Mouse (Mus musculus) Patski (cell line): ENCODE results near the gene Itga8. TPM values are rescaled to one million over a fixed set of nuclear protein-coding genes. Genes with fewer than 3 reads are reported as not detected.

Experiments
- ATAC-seq: fragments of 100-300 bp; one replicate; pipeline ENCODE4 v1.8.0; 2021
- CTCF ChIA-PET: fragments of 350-600 bp; sonication (Branson Sonifier 250); formaldehyde crosslinking; loops from one replicate; lab custom pipeline; 2022; ENCODE audit warnings: inconsistent platforms; lab: Charles Lee
- POLR2A ChIA-PET: fragments of 350-600 bp; sonication (Branson Sonifier 250); formaldehyde crosslinking; loops from one replicate; lab custom pipeline; 2022; ENCODE audit warnings: antibody characterized with exemption, inconsistent platforms; lab: Charles Lee
- DNase-seq: peaks from one replicate; pipeline ENCODE4 v3.0.0-alpha.2; 2011; ENCODE audit warnings: low read depth, low spot score
- H3K27me3 ChIP-seq: fragments of 371-371 bp; one replicate; pipeline ENCODE4 v1.5.1; 2021
- CTCF ChIP-seq: fragments of 100-300 bp; IDR thresholded peaks from one replicate; pipeline ENCODE4 v1.5.1; 2021
- in situ Hi-C: fragments of 300-500 bp; cut with MboI; formaldehyde crosslinking; loops from 3 replicates; pipeline ENCODE4 v1.11.1; 2018; ENCODE audit warnings: low pct_unique_long_range_greater_than_20kb, mixed read lengths
- polyA plus RNA-seq: library from polyadenylated mRNA; unstranded; gene quantifications from one replicate; pipeline ENCODE4 v1.2.3, GENCODE M21; 2021

Gene Itga8
- polyA plus RNA-seq, 1 experiment from 2014 or later: not detected

DNA sequence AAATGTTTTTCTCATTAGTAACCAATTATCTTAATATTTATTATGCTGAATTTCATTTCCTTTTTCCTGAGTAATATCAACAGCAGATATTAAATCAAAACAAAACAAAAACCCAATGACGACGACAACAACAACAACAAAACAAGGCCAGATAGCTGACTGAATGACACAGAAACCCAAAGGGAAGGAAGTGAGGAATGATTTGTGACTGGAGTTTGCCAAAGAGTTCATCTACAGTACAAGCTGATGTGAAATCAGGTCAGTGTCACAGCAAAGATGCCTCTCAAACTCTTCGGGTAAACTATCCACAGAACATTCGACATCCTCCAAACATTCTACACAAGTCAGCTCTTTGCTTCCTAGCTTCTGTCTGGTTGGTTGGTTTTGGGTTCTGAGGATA is 104.0 kb downstream of the Itga8 start:
- DNase-seq (no peak), ATAC-seq (no peak)
- TF ChIP-seq CTCF: no peak
- H3K27me3 ChIP-seq: peaks cover 6% of the 10 kb centered on the region
- in situ Hi-C loops: no loop called here
- ChIA-PET CTCF (no interaction called here), POLR2A (no interaction called here)

DNA sequence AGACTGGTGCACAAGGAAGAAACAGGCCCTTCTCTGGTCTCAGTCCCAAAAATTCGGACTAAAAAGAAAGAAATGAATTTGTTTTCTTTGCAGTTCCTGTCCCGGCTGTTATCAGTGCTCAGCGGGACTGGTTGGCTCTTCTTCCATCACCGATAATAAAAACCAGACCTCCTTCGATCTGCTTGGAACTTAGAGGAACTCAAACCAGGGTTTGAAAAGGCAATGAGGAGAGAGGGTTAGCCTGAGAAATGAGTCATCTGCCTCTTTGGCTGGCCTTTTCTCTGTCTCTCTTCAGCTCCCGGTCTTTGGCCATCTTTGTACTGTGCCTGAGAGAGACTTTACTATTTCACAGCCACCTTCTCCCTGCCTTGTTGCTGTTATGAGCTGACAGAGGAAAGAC is 112.7 kb downstream of the Itga8 start:
- in situ Hi-C loops: no loop called here
- POLR2A ChIA-PET: no interaction called here
- peaks cover 9% of the 10 kb centered on the region for H3K27me3 ChIP-seq
- TF ChIP-seq CTCF: no peak
- ATAC-seq: no peak
- no peak for DNase-seq
- CTCF ChIA-PET: no interaction called here

DNA sequence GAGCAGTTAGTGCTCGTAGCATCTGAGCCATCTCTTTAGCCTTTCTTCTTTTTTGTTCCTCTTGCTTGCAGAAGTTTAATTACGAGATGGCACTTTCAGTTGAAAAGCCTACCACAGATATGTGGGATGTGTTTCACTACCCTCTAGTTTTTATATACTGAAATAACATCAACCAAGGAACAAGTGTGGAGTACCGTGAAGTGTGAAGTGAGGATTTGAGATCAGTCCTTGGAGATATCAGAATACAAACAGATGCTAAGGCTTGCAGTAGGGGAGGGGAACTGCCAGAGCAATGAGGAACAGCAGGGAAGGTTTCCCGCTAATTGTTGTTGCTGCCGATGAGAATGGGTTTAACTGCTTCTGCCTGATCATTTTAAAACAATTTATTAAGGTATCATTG is 114.1 kb downstream of the Itga8 start:
- DNase-seq: no peak
- no peak for TF ChIP-seq CTCF
- H3K27me3 ChIP-seq: peaks cover 9% of the 10 kb centered on the region
- ChIA-PET CTCF (no interaction called here), POLR2A (no interaction called here)
- in situ Hi-C loops: no loop called here
- no peak for ATAC-seq

DNA sequence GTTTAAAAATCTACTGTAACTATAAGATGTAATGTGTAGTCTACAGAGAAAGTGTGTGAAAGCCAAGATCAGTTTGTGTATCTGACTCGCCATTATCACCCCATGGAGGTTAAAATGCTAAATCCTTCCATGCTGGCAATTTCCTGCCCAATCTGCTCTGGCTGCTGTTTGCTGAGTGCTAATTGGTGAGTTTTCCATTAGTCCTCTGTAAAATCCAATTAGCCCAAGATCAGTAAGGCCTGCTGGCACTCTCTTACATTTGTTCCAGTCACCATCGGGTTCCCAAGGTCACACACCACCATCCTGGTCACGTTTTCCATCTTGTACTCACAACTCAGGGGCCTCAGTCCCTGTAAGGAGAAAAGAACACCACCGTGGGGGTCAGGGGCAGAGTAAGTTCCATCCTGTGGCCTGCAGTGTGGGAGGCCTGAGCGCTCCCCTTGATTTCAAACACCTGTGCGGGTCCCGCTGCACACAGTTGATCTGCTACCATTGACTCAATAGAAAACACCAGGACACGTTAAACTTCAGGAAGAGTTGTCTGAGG is 119.2 kb downstream of the Itga8 start:
- no peak for TF ChIP-seq CTCF
- CTCF ChIA-PET: no interaction called here
- no peak for DNase-seq
- in situ Hi-C loops: no loop called here
- no peak for ATAC-seq
- POLR2A ChIA-PET: no interaction called here
- peaks cover 10% of the 10 kb centered on the region for H3K27me3 ChIP-seq

DNA sequence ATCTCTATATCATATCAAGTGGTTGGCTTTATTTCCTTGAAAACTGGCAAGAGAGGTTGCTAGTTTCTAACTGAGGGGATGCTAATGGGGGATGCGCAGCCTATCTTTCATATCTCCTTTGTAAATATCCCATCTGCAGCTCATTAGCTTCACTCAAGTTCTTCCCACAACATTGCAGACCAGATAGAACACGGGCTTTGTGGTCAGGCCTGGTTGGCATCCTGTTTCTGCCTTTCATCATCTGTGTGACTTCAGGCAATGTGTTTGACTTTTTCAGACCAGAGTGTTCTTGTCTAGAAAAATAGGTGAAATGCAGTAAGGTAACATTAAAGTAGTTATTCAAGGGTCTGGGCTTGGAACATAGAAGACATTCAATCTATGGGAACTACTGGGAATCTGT is 121.1 kb downstream of the Itga8 start:
- peaks cover 10% of the 10 kb centered on the region for H3K27me3 ChIP-seq
- in situ Hi-C loops: no loop called here
- DNase-seq (no peak), ATAC-seq (no peak)
- TF ChIP-seq CTCF: no peak
- ChIA-PET CTCF (no interaction called here), POLR2A (no interaction called here)

DNA sequence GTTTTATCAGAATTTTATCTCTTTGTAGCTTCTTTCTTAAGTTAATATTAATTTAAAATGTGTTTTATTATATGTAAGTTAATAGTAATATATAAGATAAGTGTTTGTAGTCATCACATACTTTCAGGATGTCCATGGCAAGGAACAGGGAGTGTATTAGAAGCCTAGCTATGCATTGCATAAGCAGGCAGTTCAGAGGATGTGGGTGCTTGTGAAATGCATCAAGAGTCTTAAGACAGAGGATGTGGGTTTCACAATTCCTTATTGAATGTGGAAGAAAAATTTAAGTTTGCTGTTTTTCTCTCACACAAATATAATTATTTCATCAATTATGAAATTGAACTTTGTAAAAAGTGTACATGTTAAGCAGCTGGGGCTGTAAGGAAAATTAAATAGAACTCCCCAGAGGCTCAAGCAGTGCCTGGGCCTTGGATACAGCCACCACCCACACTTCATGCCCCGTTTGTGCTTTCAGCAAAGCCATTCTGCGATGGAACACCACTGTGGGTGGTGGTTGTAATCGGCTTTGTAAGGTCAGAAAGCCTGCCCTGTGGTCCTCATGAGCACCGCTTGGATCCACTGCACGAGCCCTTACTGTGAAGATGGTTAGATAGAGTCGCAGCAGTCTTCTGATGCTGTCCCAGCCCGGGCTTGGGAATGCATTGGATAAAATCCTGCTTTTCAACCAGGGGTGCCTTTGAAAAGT is 126.8 kb downstream of the Itga8 start:
- peaks cover 6% of the 10 kb centered on the region for H3K27me3 ChIP-seq
- in situ Hi-C loops: no loop called here
- no peak for ATAC-seq
- POLR2A ChIA-PET: no interaction called here
- TF ChIP-seq CTCF: no peak
- no peak for DNase-seq
- CTCF ChIA-PET: interaction anchor here (1.0 to 1.7 kb wide), 3 partner anchors 11 to 20 kb away, joined by 3 read pairs; no protein-coding TSS in a partner anchor

DNA sequence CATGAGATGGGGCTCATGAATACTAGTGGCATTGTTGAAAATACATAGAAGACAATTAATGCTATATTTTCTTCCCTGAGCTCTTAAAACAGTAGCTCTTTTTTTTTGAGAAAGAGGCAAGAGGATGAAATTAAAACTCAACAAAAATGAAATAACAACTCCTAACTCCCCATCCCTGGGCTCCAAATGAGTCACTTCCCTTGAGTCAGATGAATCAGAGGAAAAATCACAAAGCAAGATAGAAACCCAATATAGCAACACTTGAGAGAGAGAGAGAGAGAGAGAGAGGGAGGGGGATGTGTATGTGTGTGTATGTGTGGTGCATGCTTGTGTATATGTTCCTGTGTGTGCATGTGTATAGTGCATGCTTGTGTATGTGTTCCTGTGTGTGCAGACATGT is 131.5 kb downstream of the Itga8 start:
- POLR2A ChIA-PET: interaction anchor here (0.6 kb wide), 1 partner anchor 123 kb away, joined by 3 read pairs; no protein-coding TSS in a partner anchor
- no peak for TF ChIP-seq CTCF
- CTCF ChIA-PET: interaction anchor here (0.9 to 2.2 kb wide), 4 partner anchors 10 to 155 kb away, joined by 3 to 6 read pairs (median 4); no protein-coding TSS in a partner anchor
- no peak for DNase-seq
- no peak for ATAC-seq
- in situ Hi-C loops: no loop called here
- peaks cover 6% of the 10 kb centered on the region for H3K27me3 ChIP-seq

DNA sequence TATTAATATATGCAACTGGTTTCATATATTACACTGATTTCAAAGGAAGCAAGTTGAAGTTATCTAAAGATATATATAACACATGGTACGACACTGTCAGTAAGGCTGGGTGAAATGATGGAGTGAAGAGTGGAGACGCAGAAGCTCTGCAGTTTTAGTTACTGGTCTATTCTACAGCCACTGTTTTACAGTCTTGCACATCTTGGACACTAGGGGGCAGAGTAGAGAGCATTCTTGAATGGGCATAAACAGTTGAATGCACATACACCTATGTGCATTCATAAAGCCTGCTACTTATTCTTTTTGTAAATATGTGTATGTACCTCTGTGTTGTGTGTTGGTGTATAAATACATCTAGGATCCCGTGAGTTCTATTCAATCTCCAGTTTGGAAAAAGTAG is 141.2 kb downstream of the Itga8 start:
- CTCF ChIA-PET: interaction anchor here (0.7 to 2.6 kb wide), 8 partner anchors 8 to 226 kb away, joined by 3 to 6 read pairs (median 3); no protein-coding TSS in a partner anchor
- TF ChIP-seq CTCF: peak; percentile 53
- POLR2A ChIA-PET: no interaction called here
- no peak for ATAC-seq
- no peak for DNase-seq
- in situ Hi-C loops: no loop called here
- H3K27me3 ChIP-seq: no peaks in the 10 kb centered on the region

DNA sequence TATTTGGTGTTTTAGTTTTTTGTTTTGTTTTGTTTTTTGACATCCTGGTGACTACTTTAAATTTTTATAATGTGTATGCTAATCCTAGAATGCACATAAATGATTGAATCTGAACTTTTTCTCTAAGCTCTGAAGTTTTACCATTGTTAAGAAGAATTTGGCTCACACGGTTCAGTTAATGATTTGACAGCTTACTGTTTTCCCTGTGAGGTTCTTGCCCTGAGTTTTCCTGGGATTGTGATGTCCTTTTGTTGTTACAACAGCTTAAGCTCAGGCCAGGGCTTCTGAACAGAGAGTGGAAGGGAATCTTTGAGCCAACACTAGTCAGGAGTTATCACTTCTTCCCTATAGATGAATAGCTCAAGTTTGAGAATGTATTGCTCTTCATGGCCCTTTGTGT is 144.7 kb downstream of the Itga8 start:
- ChIA-PET CTCF (interaction anchor here (0.8 to 1.1 kb wide), 3 partner anchors 12 to 145 kb away, joined by 3 to 6 read pairs (median 3); partner anchors contain the start of gene Itga8), POLR2A (no interaction called here)
- in situ Hi-C loops: no loop called here
- no peak for ATAC-seq
- no peak for TF ChIP-seq CTCF
- no peaks in the 10 kb centered on the region for H3K27me3 ChIP-seq
- DNase-seq: no peak

DNA sequence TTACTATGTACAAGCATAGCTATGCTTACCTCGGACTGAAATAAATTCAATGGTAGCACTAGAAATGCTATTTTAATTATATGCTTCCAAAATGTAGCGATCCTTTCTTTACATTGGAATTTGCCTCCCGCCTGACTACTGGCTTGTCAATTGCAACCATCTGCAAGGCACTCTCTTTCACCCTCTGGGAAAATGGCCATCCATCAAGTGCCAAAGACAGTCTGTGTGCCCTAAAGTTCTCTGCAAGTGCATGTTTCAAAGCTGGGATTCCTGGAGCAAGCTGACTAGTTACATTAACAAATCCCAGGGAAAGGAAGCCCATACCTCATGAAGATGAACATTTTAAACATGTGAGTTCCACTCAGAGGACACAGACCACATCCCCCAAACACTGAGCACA is 145.3 kb downstream of the Itga8 start:
- no peak for ATAC-seq
- in situ Hi-C loops: no loop called here
- H3K27me3 ChIP-seq: no peaks in the 10 kb centered on the region
- TF ChIP-seq CTCF: no peak
- CTCF ChIA-PET: interaction anchor here (0.8 to 1.1 kb wide), 3 partner anchors 13 to 145 kb away, joined by 3 to 6 read pairs (median 3); partner anchors contain the start of gene Itga8
- POLR2A ChIA-PET: no interaction called here
- DNase-seq: no peak

DNA sequence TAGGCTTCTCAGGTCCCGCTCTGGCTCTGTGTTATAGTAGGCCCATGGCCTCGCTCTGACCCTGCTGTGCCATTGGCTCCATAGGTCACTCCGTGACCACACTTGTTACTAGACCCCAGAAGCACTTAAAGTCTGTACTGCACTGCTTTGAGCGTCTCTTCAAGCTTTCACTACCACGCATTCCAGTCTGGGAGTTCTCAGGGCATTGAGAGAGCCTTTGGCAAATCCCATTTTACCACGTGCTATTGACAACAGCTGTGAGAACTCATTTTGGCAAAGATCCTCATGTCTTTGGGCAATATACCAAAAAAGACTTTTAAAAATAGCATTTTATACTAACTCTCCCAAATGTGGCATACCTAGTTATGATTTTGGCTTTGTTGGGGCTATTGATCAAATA is 147.0 kb downstream of the Itga8 start:
- DNase-seq (no peak), ATAC-seq (no peak)
- POLR2A ChIA-PET: no interaction called here
- CTCF ChIA-PET: no interaction called here
- H3K27me3 ChIP-seq: no peaks in the 10 kb centered on the region
- in situ Hi-C loops: no loop called here
- TF ChIP-seq CTCF: no peak
